Mouse (Mus musculus) urinary bladder, adult 18-20 months (tissue): ENCODE data around the gene Fbrsl1.

ENCODE experiments used
- DNase-seq, 2 experiments: peaks; one replicate each; pipeline ENCODE4 v3.0.0; 2022; ENCODE audit warnings: low spot score in 2 of 2, mixed read lengths in 2 of 2

The Fbrsl1 gene

GRCm38 (mm10) chr5:110363179-110363821, 85.0 kb downstream of the Fbrsl1 start:
- DNase-seq = peak; percentile 55 to 71

DNA sequence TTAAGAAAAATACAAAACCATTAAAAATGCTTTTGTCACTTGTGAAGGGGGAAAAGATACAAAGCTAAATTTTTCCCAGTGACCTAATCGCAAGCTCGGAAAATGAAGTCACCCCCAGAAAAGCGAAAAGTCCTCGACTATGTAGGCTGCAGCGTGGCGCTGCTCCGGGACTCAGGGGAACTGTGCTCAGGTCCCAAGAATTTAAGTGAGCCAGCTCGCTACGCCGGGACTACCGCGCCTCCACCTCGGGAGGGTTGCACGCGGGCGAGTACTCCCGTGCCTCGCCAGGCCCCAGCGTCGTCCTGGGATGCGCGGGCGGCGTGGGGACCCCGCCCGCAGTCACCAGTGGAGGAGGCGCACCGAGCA, 85.5 kb downstream of the Fbrsl1 start:
- no peak for DNase-seq

DNA sequence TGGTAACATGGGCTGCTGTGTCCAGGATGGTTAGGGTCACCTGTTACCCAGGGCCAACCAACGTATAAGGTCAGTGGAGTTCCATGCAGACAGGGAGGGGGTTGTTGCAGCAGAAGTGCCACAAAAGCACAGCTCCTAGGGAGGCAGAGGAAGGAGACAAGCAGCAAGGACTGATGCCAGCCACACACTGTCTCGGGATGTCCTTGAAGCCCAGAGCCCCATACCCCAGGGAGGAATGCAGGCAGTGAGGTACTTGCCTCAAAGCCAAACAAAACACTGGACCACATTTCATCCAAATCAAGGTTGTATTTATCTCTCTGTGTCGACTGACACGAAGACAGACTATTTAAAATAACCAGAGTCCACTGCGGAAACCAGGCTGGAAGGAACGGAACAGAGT, 86.8 kb downstream of the Fbrsl1 start:
- DNase-seq = no peak

DNA sequence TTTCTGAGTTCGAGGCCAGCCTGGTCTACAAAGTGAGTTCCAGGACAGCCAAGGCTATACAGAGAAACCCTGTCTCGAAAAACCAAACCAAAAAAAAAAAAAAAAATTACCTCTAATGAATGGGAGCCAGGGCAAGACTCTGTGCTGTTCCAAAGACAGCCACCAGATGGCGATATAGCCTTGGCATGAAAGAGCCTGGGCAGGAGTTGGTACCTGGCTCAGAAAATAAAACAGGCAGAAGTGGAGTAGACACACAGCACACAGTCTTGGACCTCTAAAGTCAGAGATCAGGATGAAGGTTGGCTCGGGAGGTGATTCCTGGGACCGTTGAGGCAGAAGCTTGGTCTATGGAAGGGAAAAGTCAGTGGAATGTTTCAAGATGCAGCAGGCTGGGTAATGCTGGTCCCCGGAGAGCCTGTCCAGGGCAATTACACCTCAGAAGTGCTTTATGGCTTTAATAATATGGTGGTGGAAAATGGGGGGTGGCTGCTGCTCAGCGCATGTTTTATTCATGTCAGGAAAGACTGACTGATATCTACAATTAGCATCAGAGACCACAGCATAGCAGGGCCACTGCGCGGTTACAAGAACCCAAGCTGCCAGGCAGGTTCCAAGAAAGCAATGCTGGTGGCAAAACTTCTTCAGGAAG, 90.6 kb downstream of the Fbrsl1 start:
- DNase-seq = peak; percentile 48 to 75

DNA sequence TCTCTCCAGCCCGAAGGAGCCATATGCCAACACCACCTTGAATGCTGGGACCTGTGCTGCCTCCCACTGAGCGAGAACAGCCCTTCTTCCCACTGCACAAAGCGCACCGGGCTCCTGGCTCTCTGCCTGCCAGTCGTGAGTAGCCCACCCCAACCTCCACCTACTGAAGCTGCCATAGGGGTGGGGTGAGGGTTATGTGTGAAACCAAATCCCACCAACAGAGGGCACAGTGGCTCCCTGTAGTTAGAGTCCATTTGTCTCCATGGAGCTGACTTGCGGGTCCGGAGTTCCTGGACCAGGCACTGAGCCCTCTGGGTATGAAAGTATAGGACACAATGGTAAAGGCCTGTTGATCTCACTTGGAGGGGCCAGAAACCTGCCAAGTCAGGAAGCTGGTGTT, 93.6 kb downstream of the Fbrsl1 start:
- peak in 1 of 2 experiments; percentile 32 for DNase-seq

DNA sequence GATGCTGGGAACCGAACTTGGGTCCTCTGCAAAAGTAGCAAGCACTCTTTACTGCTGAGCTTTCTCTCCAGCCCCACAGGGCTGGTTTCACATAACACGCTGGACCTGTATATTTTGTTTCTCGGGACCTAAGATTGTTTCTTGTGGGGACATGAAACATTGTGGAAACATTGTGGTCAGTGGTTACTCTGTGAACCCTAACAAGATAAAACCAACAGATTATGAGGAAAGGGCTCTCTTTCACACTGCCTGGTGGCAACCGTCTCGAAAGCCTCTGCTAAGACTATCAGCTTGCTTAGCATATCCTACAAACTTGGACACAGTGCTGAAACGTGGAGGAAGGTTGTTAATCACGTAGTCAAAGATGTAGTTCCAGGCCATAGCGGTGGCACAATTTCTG, 101.3 kb downstream of the Fbrsl1 start:
- no peak for DNase-seq

GRCm38 (mm10) chr5:110345553-110345952, 102.8 kb downstream of the Fbrsl1 start:
- DNase-seq = no peak

DNA sequence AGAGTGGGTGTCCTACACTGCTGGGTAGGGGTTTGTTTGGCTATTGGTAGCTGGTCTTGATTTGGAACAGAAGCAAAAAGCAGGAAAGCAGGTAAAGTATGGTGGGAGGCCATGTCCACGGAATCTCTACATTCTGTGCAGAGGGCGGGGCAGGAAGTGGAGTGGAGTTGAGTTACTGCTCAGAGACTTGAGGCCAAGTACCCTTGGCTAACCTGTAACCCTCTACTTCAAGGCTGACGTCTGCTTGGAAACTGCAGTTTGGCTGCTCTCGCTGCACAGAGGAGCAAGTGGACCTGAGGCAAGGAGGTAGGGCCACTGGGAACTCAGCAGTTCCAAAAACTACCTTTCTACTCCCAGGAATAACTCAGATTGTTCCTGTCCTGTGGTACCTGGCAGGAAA, 103.8 kb downstream of the Fbrsl1 start, which contains the start of gene Lrcol1:
Gene Lrcol1, plus strand, starts transcription at position 207 of the 400 bp plus-strand sequence.
- DNase-seq = no peak

GRCm38 (mm10) chr5:110342648-110343284, 105.5 kb downstream of the Fbrsl1 start, which contains the start of gene P2rx2:
TSS of gene P2rx2 (minus strand) at chr5:110343212.
- DNase-seq = peak; percentile 52 to 58

GRCm38 (mm10) chr5:110338792-110339191, 109.5 kb downstream of the Fbrsl1 start:
- no peak for DNase-seq

- DNase-seq = no peak
Observed at GRCm38 (mm10) chr5:110330508-110330907, 117.8 kb downstream of the Fbrsl1 start.

- no peak for DNase-seq
Observed at GRCm38 (mm10) chr5:110313127-110313526, 135.2 kb downstream of the Fbrsl1 start.
